Mouse (Mus musculus) limb, embryonic 13.5 days (tissue): ENCODE results near the gene Prkca. TPM values are rescaled to one million over a fixed set of nuclear protein-coding genes. Genes with fewer than 3 reads are reported as not detected.

Experiments
- ATAC-seq: fragments of 200-750 bp; cut with Nextera tagmentation; 2 replicates; pipeline ENCODE4 v1.8.0; 2017; ENCODE audit warnings: low read depth, moderate number of reproducible peaks, moderate TSS enrichment; ENCODE audit not compliant: low FRiP score
- H3K27ac ChIP-seq: fragments of 300-500 bp; sonication (generic); 2 replicates; pipeline ENCODE4 v1.5.1; 2015; ENCODE audit warnings: inconsistent platforms, mild to moderate bottlenecking, moderate library complexity
- H3K27me3 ChIP-seq: fragments of 300-500 bp; sonication (generic); 2 replicates; pipeline ENCODE4 v1.6.1; 2015; ENCODE audit warnings: mild to moderate bottlenecking, inconsistent platforms
- H3K36me3 ChIP-seq: fragments of 300-500 bp; sonication (generic); 2 replicates; pipeline ENCODE4 v1.6.1; 2015; ENCODE audit warnings: inconsistent platforms, mild to moderate bottlenecking, moderate library complexity
- H3K4me1 ChIP-seq: fragments of 300-500 bp; sonication (generic); 2 replicates; pipeline ENCODE4 v1.6.1; 2015; ENCODE audit warnings: inconsistent platforms
- H3K4me2 ChIP-seq: fragments of 300-500 bp; sonication (generic); replicated peaks from 2 replicates; pipeline ENCODE4 v1.6.1; 2015; ENCODE audit warnings: inconsistent platforms, mild to moderate bottlenecking, moderate library complexity
- H3K4me3 ChIP-seq: fragments of 300-500 bp; sonication (generic); 2 replicates; pipeline ENCODE4 v1.5.1; 2015; ENCODE audit warnings: moderate library complexity, mild to moderate bottlenecking, inconsistent platforms
- H3K9ac ChIP-seq: fragments of 300-500 bp; sonication (generic); 2 replicates; pipeline ENCODE4 v1.6.1; 2015; ENCODE audit warnings: mild to moderate bottlenecking, inconsistent platforms
- H3K9me3 ChIP-seq: fragments of 300-500 bp; sonication (generic); 2 replicates; pipeline ENCODE4 v1.6.1; 2016; ENCODE audit warnings: inconsistent platforms
- WGBS: fragments of 180-500 bp; shearing (Covaris S2); methylation state at CpG from one replicate; pipeline ENCODE4 v1.1.7; 2015; 5-methylcytosine and 5-hydroxymethylcytosine counted together
- microRNA-seq: library from miRNA; unstranded; fragments of <30 nt; microRNA quantifications from one replicate; pipeline ENCODE4, GENCODE M21; 2016
- polyA plus RNA-seq: library from polyadenylated mRNA; unstranded; fragments of >200 nt; fragmentation: Nextera tagmentation; extraction: Ambion mirVana; gene quantifications from 2 replicates; pipeline ENCODE4 v1.2.1, GENCODE M21; 2015

Gene Prkca
- polyA plus RNA-seq, 1 experiment from 2014 or later: 7.2 TPM

DNA sequence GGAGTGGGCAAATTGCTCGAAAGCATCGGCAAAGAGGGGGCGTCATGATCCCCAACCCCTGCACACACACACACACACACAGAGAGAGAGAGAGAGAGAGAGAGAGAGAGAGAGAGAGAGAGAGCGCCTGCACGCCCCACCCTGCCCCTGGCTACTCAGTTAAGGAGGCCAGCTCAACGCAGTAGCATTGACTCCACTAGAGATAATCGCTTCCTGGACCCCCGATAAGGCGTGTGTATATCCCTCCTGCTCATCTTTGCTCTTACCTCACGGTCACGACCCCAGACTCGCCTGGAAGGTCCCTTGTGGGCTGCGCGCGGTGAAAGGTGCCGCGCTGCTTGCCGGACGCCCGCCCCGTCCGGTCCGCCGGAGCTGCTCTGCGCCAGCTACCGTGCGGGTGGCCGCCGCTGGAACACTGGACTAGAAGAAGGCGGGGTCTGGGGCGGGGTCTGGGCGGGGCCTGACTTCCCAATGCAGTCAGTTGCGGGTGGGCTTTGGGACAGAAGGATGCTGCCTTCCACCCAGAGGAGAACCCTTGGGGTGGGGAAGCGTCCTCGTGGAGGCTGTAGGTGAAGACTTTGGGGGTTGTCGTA lies 429.0 kb downstream of the Prkca start, which contains the start of gene Cacng5:
TSS of gene Cacng5 (minus strand) at position 422 of the 593 bp plus-strand sequence.
- peaks cover 55% of the 10 kb centered on the region for H3K27me3 ChIP-seq
- no peaks in the 10 kb centered on the region for H3K4me1 ChIP-seq
- H3K4me2 ChIP-seq: peak within 1 kb of the TSS; percentile 64
- H3K27ac ChIP-seq: no peak within 1 kb of the TSS
- no peak within 1 kb of the TSS for H3K9ac ChIP-seq
- no peaks in the 10 kb centered on the region for H3K9me3 ChIP-seq
- H3K4me3 ChIP-seq: peak within 1 kb of the TSS; percentile 39
- WGBS: 7% methylated on average over 35 of the region's 36 CpGs
- H3K36me3 ChIP-seq: no peaks in the 10 kb centered on the region
- no peak for ATAC-seq

DNA sequence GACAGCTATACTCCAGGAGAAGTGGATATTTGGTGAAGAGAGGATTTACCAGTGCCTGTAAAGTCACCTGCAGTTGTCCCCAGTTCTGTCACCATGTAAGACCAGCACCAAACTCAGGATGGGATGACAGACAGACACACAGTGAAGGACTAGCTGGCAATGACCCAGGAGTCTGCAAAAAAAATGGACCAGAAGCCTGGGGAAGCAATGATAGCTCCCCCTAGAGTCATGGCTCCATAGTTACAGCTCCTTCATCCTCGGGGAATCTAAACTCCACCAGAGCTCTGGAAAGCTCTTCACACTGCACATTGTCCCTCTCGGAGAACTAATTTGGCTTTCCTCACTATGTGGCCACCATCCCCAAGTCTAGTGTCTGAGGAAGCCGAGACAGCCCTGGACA lies 430.4 kb downstream of the Prkca start:
- H3K36me3 ChIP-seq: no peaks in the 10 kb centered on the region
- no peak for ATAC-seq
- WGBS: 68% methylated on average over 3 of the region's 3 CpGs
- H3K27ac ChIP-seq: no peak overlapping the region
- H3K9ac ChIP-seq: no peak overlapping the region
- H3K4me1 ChIP-seq: no peaks in the 10 kb centered on the region
- H3K4me2 ChIP-seq: no peak overlapping the region
- H3K27me3 ChIP-seq: peaks cover 51% of the 10 kb centered on the region
- no peak overlapping the region for H3K4me3 ChIP-seq
- H3K9me3 ChIP-seq: no peaks in the 10 kb centered on the region

DNA sequence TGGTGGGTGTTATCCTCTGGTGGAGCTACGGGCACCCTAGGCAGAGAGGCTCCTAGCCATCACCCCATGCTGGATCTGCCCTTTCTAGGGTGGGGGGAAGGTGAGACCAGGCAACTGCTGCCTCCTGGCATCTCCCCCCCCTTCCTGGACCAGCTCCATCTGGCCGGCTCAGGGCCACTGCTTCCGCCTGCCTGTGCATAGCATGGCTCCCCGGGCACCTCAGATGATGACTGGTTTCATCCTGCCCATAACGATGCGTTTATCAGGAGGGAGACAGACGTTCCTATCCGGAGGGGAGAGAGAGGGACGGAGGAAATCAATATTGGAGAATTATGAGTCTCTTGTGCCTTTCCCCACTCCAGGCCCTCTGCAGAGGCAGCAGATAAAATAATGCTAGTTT lies 438.4 kb downstream of the Prkca start:
- ATAC-seq: no peak
- H3K27ac ChIP-seq: no peak overlapping the region
- no peaks in the 10 kb centered on the region for H3K27me3 ChIP-seq
- no peak overlapping the region for H3K4me2 ChIP-seq
- no peak overlapping the region for H3K9ac ChIP-seq
- no peak overlapping the region for H3K4me3 ChIP-seq
- 0 out of 2 replicates have a peak, but pooled peaks cover 6% of the 10 kb centered on the region for H3K4me1 ChIP-seq
- H3K9me3 ChIP-seq: no peaks in the 10 kb centered on the region
- 59% methylated on average over 9 of the region's 9 CpGs for WGBS
- H3K36me3 ChIP-seq: no peaks in the 10 kb centered on the region

DNA sequence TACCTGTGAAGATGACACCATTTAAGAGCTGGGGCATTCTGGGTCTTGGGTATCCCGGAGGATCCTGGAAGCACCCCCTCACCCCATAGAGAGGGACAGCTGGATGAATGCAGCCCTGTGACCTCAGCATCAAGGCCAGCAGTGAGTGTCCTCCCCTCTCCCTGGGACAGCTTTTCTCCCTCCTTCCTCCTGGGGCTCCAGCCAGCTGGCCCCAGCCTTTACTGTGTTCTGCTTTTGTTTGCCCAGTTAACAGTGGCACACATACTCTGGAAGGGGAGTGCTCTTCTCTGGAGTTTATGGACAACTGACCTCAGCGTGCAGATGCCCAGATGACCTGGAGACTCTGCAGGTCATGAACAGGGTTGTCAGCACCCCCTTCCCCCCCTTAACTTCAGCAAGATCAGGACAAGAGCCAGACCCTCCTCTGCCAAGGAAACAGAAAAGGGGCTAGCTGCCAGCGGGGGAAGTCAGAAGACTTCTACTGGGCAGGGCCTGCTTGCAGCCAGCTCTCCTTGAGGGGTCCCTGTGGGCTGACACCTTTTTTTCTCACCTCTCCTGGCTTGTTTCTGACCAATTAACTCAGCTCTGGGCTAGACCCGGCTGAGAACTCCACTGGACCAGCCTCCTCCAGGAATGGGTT lies 439.6 kb downstream of the Prkca start:
- ATAC-seq: no peak
- WGBS: 29% methylated on average over 4 of the region's 4 CpGs
- no peak overlapping the region for H3K4me2 ChIP-seq
- H3K9ac ChIP-seq: no peak overlapping the region
- no peaks in the 10 kb centered on the region for H3K36me3 ChIP-seq
- no peak overlapping the region for H3K4me3 ChIP-seq
- H3K27me3 ChIP-seq: no peaks in the 10 kb centered on the region
- H3K27ac ChIP-seq: no peak overlapping the region
- 0 out of 2 replicates have a peak, but pooled peaks cover 6% of the 10 kb centered on the region for H3K4me1 ChIP-seq
- no peaks in the 10 kb centered on the region for H3K9me3 ChIP-seq

DNA sequence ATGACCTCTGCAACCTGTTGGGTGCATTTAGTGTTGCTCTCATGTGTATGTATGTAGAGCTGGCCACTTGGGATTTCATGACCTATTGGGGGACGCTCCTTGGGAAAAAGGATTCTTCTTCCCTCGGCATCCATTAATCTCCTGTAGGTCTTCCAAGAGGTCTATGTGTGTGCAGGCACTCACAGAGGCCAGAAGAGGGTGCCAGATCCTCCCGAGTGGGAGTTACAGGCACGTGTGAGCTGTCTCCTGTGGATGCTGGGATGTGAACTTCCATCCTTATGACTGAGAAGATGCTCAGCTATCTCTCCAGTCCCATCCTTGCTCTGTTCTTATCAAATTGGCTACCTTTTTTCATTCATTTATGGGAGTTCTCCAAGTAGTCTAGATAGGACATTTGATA lies 443.3 kb downstream of the Prkca start:
- Histone ChIP-seq H3K36me3 (no peaks in the 10 kb centered on the region), H3K9me3 (no peaks in the 10 kb centered on the region), H3K4me2 (no peak overlapping the region), H3K9ac (no peak overlapping the region), H3K27me3 (no peaks in the 10 kb centered on the region; the same call in 1 of the 2 replicates), H3K27ac (no peak overlapping the region), H3K4me3 (no peak overlapping the region), H3K4me1 (0 out of 2 replicates have a peak, but pooled peaks cover 6% of the 10 kb centered on the region)
- no peak for ATAC-seq
- WGBS: 45% methylated on average over 4 of the region's 4 CpGs

DNA sequence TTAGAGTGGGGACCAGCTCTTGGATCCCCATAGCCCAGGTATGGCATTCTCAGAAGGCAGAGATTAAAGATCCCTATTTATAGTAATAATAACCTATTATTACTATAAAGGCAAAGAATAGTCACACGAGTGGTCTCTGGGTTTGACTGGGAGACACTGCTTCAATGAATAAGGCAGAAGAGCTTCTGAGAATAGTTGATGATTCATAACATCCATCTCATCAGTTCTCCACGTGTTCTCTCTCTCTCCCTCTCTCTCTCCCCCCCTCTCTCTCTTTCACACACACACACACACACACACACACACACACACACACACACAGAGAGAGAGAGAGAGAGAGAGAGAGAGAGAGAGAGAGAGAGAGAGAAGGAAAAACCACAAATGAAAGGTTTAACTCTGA lies 445.0 kb downstream of the Prkca start:
- WGBS: 61% methylated on average over 2 of the region's 2 CpGs
- no peak overlapping the region for H3K4me2 ChIP-seq
- H3K27me3 ChIP-seq: no peaks in the 10 kb centered on the region; the same call in 1 of the 2 replicates
- H3K4me1 ChIP-seq: no peaks in the 10 kb centered on the region
- no peak overlapping the region for H3K4me3 ChIP-seq
- no peaks in the 10 kb centered on the region for H3K9me3 ChIP-seq
- no peak for ATAC-seq
- H3K36me3 ChIP-seq: no peaks in the 10 kb centered on the region
- H3K9ac ChIP-seq: no peak overlapping the region
- H3K27ac ChIP-seq: no peak overlapping the region

DNA sequence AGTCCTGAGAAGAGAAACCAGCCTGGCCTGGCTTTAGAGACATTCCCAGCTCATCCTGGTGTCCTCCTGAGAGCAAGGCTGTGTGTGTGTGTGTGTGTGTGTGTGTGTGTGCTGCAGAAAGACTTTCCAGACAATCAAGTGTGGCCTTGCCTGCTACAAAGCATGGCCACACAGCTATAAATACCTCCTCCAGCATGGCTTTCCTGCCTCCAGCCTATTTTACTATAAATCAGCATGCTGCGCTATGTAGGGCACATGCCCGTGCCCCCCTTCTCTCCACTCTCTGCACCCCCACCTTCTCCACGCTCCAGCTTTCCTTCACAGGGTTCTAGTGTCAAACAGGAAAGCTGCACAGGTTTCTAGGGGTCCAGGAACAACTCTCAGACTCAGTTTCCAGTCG lies 448.1 kb downstream of the Prkca start:
- Histone ChIP-seq H3K36me3 (no peaks in the 10 kb centered on the region), H3K4me2 (no peak overlapping the region), H3K9ac (no peak overlapping the region), H3K27me3 (no peaks in the 10 kb centered on the region; the same call in 1 of the 2 replicates), H3K4me3 (no peak overlapping the region), H3K27ac (no peak overlapping the region), H3K9me3 (no peaks in the 10 kb centered on the region), H3K4me1 (peaks cover 3% of the 10 kb centered on the region; the same call in 1 of the 2 replicates)
- 56% methylated on average over 4 of the region's 4 CpGs for WGBS
- ATAC-seq: no peak

DNA sequence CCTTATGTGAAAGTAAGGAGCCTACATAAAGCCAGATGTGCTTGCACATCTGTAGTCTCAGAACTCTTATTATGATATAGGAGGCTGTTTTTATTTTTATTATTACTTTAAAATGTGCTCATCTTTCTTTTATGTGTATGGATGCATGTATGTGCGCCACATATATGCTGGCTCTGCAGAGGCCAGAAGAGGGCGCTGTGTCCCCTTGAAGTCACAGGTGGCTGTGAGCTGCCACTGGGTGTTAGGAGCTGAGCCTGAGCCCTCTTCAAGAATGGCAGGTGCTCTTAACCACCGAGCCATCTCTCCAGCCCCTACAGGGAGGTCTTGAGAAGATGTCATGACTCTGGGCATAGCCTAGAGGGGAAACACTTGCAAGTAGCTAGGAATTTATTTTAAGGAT lies 452.4 kb downstream of the Prkca start:
- H3K9me3 ChIP-seq: no peaks in the 10 kb centered on the region
- no peak overlapping the region for H3K9ac ChIP-seq
- peaks cover 3% of the 10 kb centered on the region; the same call in 1 of the 2 replicates for H3K4me1 ChIP-seq
- H3K36me3 ChIP-seq: no peaks in the 10 kb centered on the region
- no peak overlapping the region for H3K4me2 ChIP-seq
- no peaks in the 10 kb centered on the region for H3K27me3 ChIP-seq
- ATAC-seq: no peak
- H3K27ac ChIP-seq: no peak overlapping the region
- no peak overlapping the region for H3K4me3 ChIP-seq
- WGBS: 87% methylated on average over 3 of the region's 3 CpGs

DNA sequence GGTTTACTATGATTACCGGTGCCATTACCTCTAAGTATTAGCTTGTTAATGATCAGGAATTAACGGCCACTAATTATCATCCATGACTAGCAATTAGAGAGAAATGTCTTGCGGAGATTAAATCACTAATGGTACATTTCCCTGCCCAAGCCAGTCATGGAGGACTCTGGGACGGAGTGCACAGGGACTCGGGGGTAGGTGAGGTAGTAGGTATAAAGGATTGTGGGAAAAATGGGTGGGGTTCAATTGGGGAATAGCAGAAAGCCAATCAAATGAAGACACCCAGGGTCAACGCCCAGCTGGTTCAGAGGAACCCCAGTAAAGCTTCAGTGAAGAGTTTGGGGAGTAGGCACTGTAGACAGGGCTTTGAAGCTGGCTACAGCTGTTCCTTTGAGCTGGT lies 456.4 kb downstream of the Prkca start:
- Histone ChIP-seq H3K9me3 (no peaks in the 10 kb centered on the region), H3K9ac (no peak overlapping the region), H3K27me3 (no peaks in the 10 kb centered on the region), H3K36me3 (no peaks in the 10 kb centered on the region), H3K4me3 (no peak overlapping the region), H3K4me1 (no peaks in the 10 kb centered on the region), H3K27ac (no peak overlapping the region), H3K4me2 (no peak overlapping the region)
- WGBS: 79% methylated on average over 6 of the region's 6 CpGs
- no peak for ATAC-seq

Small RNA genes lying within 50 kb of the gene (microRNA-seq; reads per million reads assigned to microRNA genes)
- not detected for gene Mir7223

Other genes with a start within 250 kb of the Prkca start
- not detected in 2 replicates for gene Apoh, start 574 bp downstream of the Prkca start, polyA plus RNA-seq
- 19.8 and 20.7 TPM in 2 replicates for gene Cep112, start 81.3 kb upstream of the Prkca start, polyA plus RNA-seq